Mouse (Mus musculus): ENCODE measurements around the gene Baiap2l1. TPM values are rescaled to one million over a fixed set of nuclear protein-coding genes. Genes with fewer than 3 reads are reported as not detected.
"Not testable (repeated sequence)": the region's sequence is repeated elsewhere in the genome, so short reads cannot be mapped to it uniquely, and the experiment has no call there.

Baiap2l1 gene
- polyA plus RNA-seq, 1 experiment from 2014 or later, result 1.2 TPM

GRCm38 (mm10) chr5:144379431-144379830 lies 21.5 kb upstream of the Baiap2l1 start:
- no peaks in the 10 kb centered on the region for H3K36me3 ChIP-seq (ENCODE audit: control insufficient read depth, insufficient read depth, low read length)
- no peak overlapping the region for H3K27ac ChIP-seq (ENCODE audit: low read length)
- H3K9me3 ChIP-seq (replicated peaks; ENCODE audit: control insufficient read depth, low read length, poor library complexity, severe bottlenecking), result no peaks in the 10 kb centered on the region
- H3K4me1 ChIP-seq (ENCODE audit: control insufficient read depth, insufficient read depth, low read length), result no peaks in the 10 kb centered on the region
- no peak overlapping the region for H3K4me2 ChIP-seq (ENCODE audit: low read length)
- ATAC-seq, result no peak
- no peaks in the 10 kb centered on the region for H3K27me3 ChIP-seq (ENCODE audit: control insufficient read depth, insufficient read depth, low read depth, low read length)
- WGBS, result 93% methylated on average over 4 of the region's 4 CpGs
- no peak overlapping the region for H3K9ac ChIP-seq (ENCODE audit: low read depth, low read length)
- no peak overlapping the region for H3K4me3 ChIP-seq (ENCODE audit: low read depth, low read length)

- WGBS, result 78% methylated on average over 2 of the region's 2 CpGs
- Histone ChIP-seq H3K27ac (ENCODE audit: low read length) (no peak overlapping the region), H3K36me3 (ENCODE audit: control insufficient read depth, insufficient read depth, low read length) (no peaks in the 10 kb centered on the region), H3K9ac (ENCODE audit: low read depth, low read length) (no peak overlapping the region), H3K4me1 (ENCODE audit: control insufficient read depth, insufficient read depth, low read length) (no peaks in the 10 kb centered on the region), H3K27me3 (ENCODE audit: control insufficient read depth, insufficient read depth, low read depth, low read length) (no peaks in the 10 kb centered on the region), H3K4me2 (ENCODE audit: low read length) (no peak overlapping the region), H3K9me3 (replicated peaks; ENCODE audit: control insufficient read depth, low read length, poor library complexity, severe bottlenecking) (no peaks in the 10 kb centered on the region), H3K4me3 (ENCODE audit: low read depth, low read length) (no peak overlapping the region)
- ATAC-seq, result no peak
Observed at GRCm38 (mm10) chr5:144372885-144373284, 15.0 kb upstream of the Baiap2l1 start.

- Histone ChIP-seq H3K27me3 (ENCODE audit: control insufficient read depth, insufficient read depth, low read depth, low read length) (no peaks in the 10 kb centered on the region), H3K36me3 (ENCODE audit: control insufficient read depth, insufficient read depth, low read length) (no peaks in the 10 kb centered on the region), H3K9ac (ENCODE audit: low read depth, low read length) (no peak overlapping the region), H3K9me3 (replicated peaks; ENCODE audit: control insufficient read depth, low read length, poor library complexity, severe bottlenecking) (no peaks in the 10 kb centered on the region), H3K4me3 (ENCODE audit: low read depth, low read length) (no peak overlapping the region), H3K27ac (ENCODE audit: low read length) (no peak overlapping the region), H3K4me1 (ENCODE audit: control insufficient read depth, insufficient read depth, low read length) (no peaks in the 10 kb centered on the region), H3K4me2 (ENCODE audit: low read length) (no peak overlapping the region)
- ATAC-seq, result no peak
- 75% methylated on average over 2 of the region's 2 CpGs for WGBS
Observed at GRCm38 (mm10) chr5:144372177-144372576, 14.3 kb upstream of the Baiap2l1 start.

- Histone ChIP-seq H3K4me3 (ENCODE audit: low read depth, low read length) (no peak overlapping the region), H3K9me3 (replicated peaks; ENCODE audit: control insufficient read depth, low read length, poor library complexity, severe bottlenecking) (no peaks in the 10 kb centered on the region), H3K27me3 (ENCODE audit: control insufficient read depth, insufficient read depth, low read depth, low read length) (no peaks in the 10 kb centered on the region), H3K4me2 (ENCODE audit: low read length) (no peak overlapping the region), H3K9ac (ENCODE audit: low read depth, low read length) (no peak overlapping the region), H3K4me1 (ENCODE audit: control insufficient read depth, insufficient read depth, low read length) (no peaks in the 10 kb centered on the region), H3K36me3 (ENCODE audit: control insufficient read depth, insufficient read depth, low read length) (no peaks in the 10 kb centered on the region), H3K27ac (ENCODE audit: low read length) (no peak overlapping the region)
- ATAC-seq, result no peak
- WGBS, result 7% methylated on average over 6 of the region's 6 CpGs
Observed at GRCm38 (mm10) chr5:144370986-144371385, 13.1 kb upstream of the Baiap2l1 start.

GRCm38 (mm10) chr5:144368661-144369205 lies 10.8 kb upstream of the Baiap2l1 start:
- no peaks in the 10 kb centered on the region for H3K27me3 ChIP-seq (ENCODE audit: control insufficient read depth, insufficient read depth, low read depth, low read length)
- H3K4me2 ChIP-seq (ENCODE audit: low read length), result no peak overlapping the region
- ATAC-seq, result no peak
- WGBS, result 89% methylated on average over 9 of the region's 9 CpGs
- no peaks in the 10 kb centered on the region for H3K4me1 ChIP-seq (ENCODE audit: control insufficient read depth, insufficient read depth, low read length)
- H3K4me3 ChIP-seq (ENCODE audit: low read depth, low read length), result no peak overlapping the region
- H3K9ac ChIP-seq (ENCODE audit: low read depth, low read length), result no peak overlapping the region
- no peaks in the 10 kb centered on the region for H3K36me3 ChIP-seq (ENCODE audit: control insufficient read depth, insufficient read depth, low read length)
- no peak overlapping the region for H3K27ac ChIP-seq (ENCODE audit: low read length)
- H3K9me3 ChIP-seq (replicated peaks; ENCODE audit: control insufficient read depth, low read length, poor library complexity, severe bottlenecking), result no peaks in the 10 kb centered on the region

- H3K9me3 ChIP-seq (replicated peaks; ENCODE audit: control insufficient read depth, low read length, poor library complexity, severe bottlenecking); H3K27ac ChIP-seq (ENCODE audit: low read length); ATAC-seq; H3K9ac ChIP-seq (ENCODE audit: low read depth, low read length); H3K4me1 ChIP-seq (ENCODE audit: control insufficient read depth, insufficient read depth, low read length); H3K4me2 ChIP-seq (ENCODE audit: low read length); H3K4me3 ChIP-seq (ENCODE audit: low read depth, low read length); H3K27me3 ChIP-seq (ENCODE audit: control insufficient read depth, insufficient read depth, low read depth, low read length); H3K36me3 ChIP-seq (ENCODE audit: control insufficient read depth, insufficient read depth, low read length): not testable (repeated sequence)
- 79% methylated on average over 6 of the region's 6 CpGs for WGBS
Observed at GRCm38 (mm10) chr5:144366551-144366950, 8.6 kb upstream of the Baiap2l1 start.

- no peak overlapping the region for H3K27ac ChIP-seq (ENCODE audit: low read length)
- H3K9me3 ChIP-seq (replicated peaks; ENCODE audit: control insufficient read depth, low read length, poor library complexity, severe bottlenecking), result no peaks in the 10 kb centered on the region
- 96% methylated on average over 11 of the region's 11 CpGs for WGBS
- no peaks in the 10 kb centered on the region for H3K4me1 ChIP-seq (ENCODE audit: control insufficient read depth, insufficient read depth, low read length)
- H3K4me2 ChIP-seq (ENCODE audit: low read length), result no peak overlapping the region
- H3K36me3 ChIP-seq (ENCODE audit: control insufficient read depth, insufficient read depth, low read length), result no peaks in the 10 kb centered on the region
- no peaks in the 10 kb centered on the region for H3K27me3 ChIP-seq (ENCODE audit: control insufficient read depth, insufficient read depth, low read depth, low read length)
- no peak overlapping the region for H3K9ac ChIP-seq (ENCODE audit: low read depth, low read length)
- ATAC-seq, result no peak
- H3K4me3 ChIP-seq (ENCODE audit: low read depth, low read length), result no peak overlapping the region
Observed at GRCm38 (mm10) chr5:144364680-144365357, 6.9 kb upstream of the Baiap2l1 start.

- Histone ChIP-seq H3K27me3 (ENCODE audit: control insufficient read depth, insufficient read depth, low read depth, low read length) (peaks cover 27% of the 10 kb centered on the region), H3K4me3 (ENCODE audit: low read depth, low read length) (no peak overlapping the region), H3K4me2 (ENCODE audit: low read length) (no peak overlapping the region), H3K9ac (ENCODE audit: low read depth, low read length) (no peak overlapping the region), H3K4me1 (ENCODE audit: control insufficient read depth, insufficient read depth, low read length) (peaks cover 15% of the 10 kb centered on the region), H3K36me3 (ENCODE audit: control insufficient read depth, insufficient read depth, low read length) (no peaks in the 10 kb centered on the region), H3K9me3 (replicated peaks; ENCODE audit: control insufficient read depth, low read length, poor library complexity, severe bottlenecking) (no peaks in the 10 kb centered on the region), H3K27ac (ENCODE audit: low read length) (no peak overlapping the region)
- ATAC-seq, result no peak
- WGBS, result 50% methylated on average over 6 of the region's 6 CpGs
Observed at GRCm38 (mm10) chr5:144360346-144360745, 2.4 kb upstream of the Baiap2l1 start.

- Histone ChIP-seq H3K9ac (ENCODE audit: low read depth, low read length) (no peak overlapping the region), H3K4me3 (ENCODE audit: low read depth, low read length) (no peak overlapping the region), H3K27ac (ENCODE audit: low read length) (no peak overlapping the region), H3K36me3 (ENCODE audit: control insufficient read depth, insufficient read depth, low read length) (no peaks in the 10 kb centered on the region), H3K4me2 (ENCODE audit: low read length) (no peak overlapping the region), H3K9me3 (replicated peaks; ENCODE audit: control insufficient read depth, low read length, poor library complexity, severe bottlenecking) (no peaks in the 10 kb centered on the region), H3K27me3 (ENCODE audit: control insufficient read depth, insufficient read depth, low read depth, low read length) (peaks cover 27% of the 10 kb centered on the region), H3K4me1 (ENCODE audit: control insufficient read depth, insufficient read depth, low read length) (peaks cover 15% of the 10 kb centered on the region)
- no peak for ATAC-seq
- WGBS, result 90% methylated on average over 6 of the region's 6 CpGs
Observed at GRCm38 (mm10) chr5:144359886-144360285, 2.0 kb upstream of the Baiap2l1 start.

Data from midbrain, embryonic 16.5 days (tissue).